Mouse (Mus musculus) megakaryocyte, embryonic 14.5 days (primary cell): ENCODE data around the gene Ccnd3.

Experiments
- FLI1 ChIP-seq: IDR thresholded peaks from 2 replicates; pipeline ENCODE4 v1.6.1; 2012; ENCODE audit warnings: low read length, inconsistent platforms, mixed read lengths
- GATA1 ChIP-seq: IDR thresholded peaks from 3 replicates; pipeline ENCODE4 v1.6.1; 2012; ENCODE audit warnings: mixed read lengths, low read length, inconsistent platforms, borderline replicate concordance

GRCm38 (mm10) chr17:47508012-47508608 lies 3.3 kb downstream of the Ccnd3 start:
- TF ChIP-seq GATA1 (no peak), FLI1 (peak; percentile 64; the same call in 1 of the 2 replicates)
